ENCODE assay signal across 8 mouse cellular contexts in the genomic region with DNA sequence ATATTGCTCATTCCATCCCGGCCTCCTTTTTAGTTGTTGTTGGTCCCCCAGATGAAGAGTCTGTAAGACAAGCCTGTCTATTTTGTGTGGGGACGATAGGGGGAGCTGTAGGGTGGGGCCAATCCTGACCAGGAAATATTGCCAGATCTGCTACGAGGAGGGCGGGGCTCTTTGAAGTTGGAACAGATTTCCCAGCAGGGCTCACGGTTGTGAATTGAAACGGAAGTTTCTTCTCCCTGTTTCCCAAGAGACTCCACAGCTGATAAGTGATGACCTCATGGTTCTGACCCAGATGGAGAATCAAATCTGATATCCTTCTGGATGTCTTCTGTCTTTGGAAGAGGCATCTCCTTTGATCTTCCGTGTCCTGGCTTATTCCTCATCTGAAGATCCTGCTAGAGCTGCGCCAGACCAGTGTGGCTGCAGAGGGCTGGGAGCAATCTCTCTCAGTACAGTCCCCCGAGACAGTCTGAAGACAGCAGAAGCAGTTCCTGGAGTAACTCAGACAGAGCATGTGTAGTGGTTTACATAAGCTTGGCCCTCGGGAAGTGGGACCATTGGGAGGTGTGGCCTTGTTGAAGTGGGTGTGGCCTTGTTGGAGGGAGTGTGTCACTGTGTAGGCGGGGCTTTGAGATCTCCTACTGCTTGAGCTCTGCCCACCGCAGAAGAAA.
DNase-seq lines count a peak whose midpoint lies in the region; ATAC-seq and TF ChIP-seq lines count a peak whose summit lies in the region.

No protein-coding gene starts in this region.

- peak overlapping the region; percentile 26 for H3K4me3 ChIP-seq in ES-Bruce4 (ENCODE audit: low read depth, low read length)
- H3K4me3 ChIP-seq in embryonic facial prominence, embryonic 13.5 days = peak overlapping the region; percentile 23
- H3K4me3 ChIP-seq in heart, embryonic 10.5 days = peak overlapping the region; percentile 43
- peak overlapping the region; percentile 25; the same call in 1 of the 2 replicates for H3K4me3 ChIP-seq in liver, embryonic 13.5 days (replicated peaks)
- H3K4me3 ChIP-seq in neural tube, embryonic 11.5 days (ENCODE audit: low read depth, low read length) = no peak overlapping the region

- H3K36me3 ChIP-seq in ES-Bruce4 (ENCODE audit: control insufficient read depth, insufficient read depth, low read length, poor library complexity, severe bottlenecking) = no peaks in the 10 kb centered on the region
- no peaks in the 10 kb centered on the region for H3K36me3 ChIP-seq in embryonic facial prominence, embryonic 13.5 days
- no peaks in the 10 kb centered on the region for H3K36me3 ChIP-seq in heart, embryonic 10.5 days
- H3K36me3 ChIP-seq in liver, embryonic 13.5 days = no peaks in the 10 kb centered on the region
- H3K36me3 ChIP-seq in neural tube, embryonic 11.5 days (ENCODE audit: control insufficient read depth, insufficient read depth, low read length) = no peaks in the 10 kb centered on the region

- H3K4me2 ChIP-seq in embryonic facial prominence, embryonic 13.5 days = peak overlapping the region; percentile 47
- H3K4me2 ChIP-seq in liver, embryonic 13.5 days = peak overlapping the region; percentile 41
- peak overlapping the region; percentile 25 for H3K4me2 ChIP-seq in neural tube, embryonic 11.5 days (ENCODE audit: low read depth)

- H3K9ac ChIP-seq in ES-Bruce4 (ENCODE audit: low read depth, poor library complexity, severe bottlenecking) = no peak overlapping the region
- H3K9ac ChIP-seq in embryonic facial prominence, embryonic 13.5 days = no peak overlapping the region
- no peak overlapping the region for H3K9ac ChIP-seq in liver, embryonic 13.5 days
- H3K9ac ChIP-seq in neural tube, embryonic 11.5 days (ENCODE audit: low read length) = no peak overlapping the region

- H3K27ac ChIP-seq in ES-Bruce4 (ENCODE audit: insufficient read depth, low read length) = no peak overlapping the region
- H3K27ac ChIP-seq in embryonic facial prominence, embryonic 13.5 days = peak overlapping the region; percentile 39; the same call in 1 of the 2 replicates
- H3K27ac ChIP-seq in heart, embryonic 10.5 days = 0 out of 2 replicates have a peak overlapping the region, but pooled peaks have one; percentile 23
- no peak overlapping the region for H3K27ac ChIP-seq in liver, embryonic 13.5 days
- no peak overlapping the region for H3K27ac ChIP-seq in neural tube, embryonic 11.5 days (ENCODE audit: low read depth, low read length)

- H3K27me3 ChIP-seq in ES-Bruce4 (ENCODE audit: control insufficient read depth, insufficient read depth, low read length, poor library complexity, severe bottlenecking) = no peaks in the 10 kb centered on the region
- H3K27me3 ChIP-seq in embryonic facial prominence, embryonic 13.5 days = no peaks in the 10 kb centered on the region
- H3K27me3 ChIP-seq in heart, embryonic 10.5 days (ENCODE audit: insufficient read depth, poor library complexity, severe bottlenecking) = no peaks in the 10 kb centered on the region
- no peaks in the 10 kb centered on the region for H3K27me3 ChIP-seq in liver, embryonic 13.5 days
- H3K27me3 ChIP-seq in neural tube, embryonic 11.5 days (ENCODE audit: control insufficient read depth, insufficient read depth, low read length) = no peaks in the 10 kb centered on the region

- TF ChIP-seq EP300 in ES-Bruce4 (IDR thresholded peaks at IDR 0.05; ENCODE audit: insufficient read depth, low read depth, low read length) = no peak

- H3K4me1 ChIP-seq in ES-Bruce4 (ENCODE audit: control insufficient read depth, insufficient read depth, low read length) = no peaks in the 10 kb centered on the region
- H3K4me1 ChIP-seq in embryonic facial prominence, embryonic 13.5 days = peaks cover 5% of the 10 kb centered on the region; the same call in 1 of the 2 replicates
- H3K4me1 ChIP-seq in heart, embryonic 10.5 days = peaks cover 18% of the 10 kb centered on the region
- 0 out of 2 replicates have a peak, but pooled peaks cover 4% of the 10 kb centered on the region for H3K4me1 ChIP-seq in liver, embryonic 13.5 days (replicated peaks)
- H3K4me1 ChIP-seq in neural tube, embryonic 11.5 days (ENCODE audit: control insufficient read depth, insufficient read depth, low read length) = no peaks in the 10 kb centered on the region

- DNase-seq in adrenal gland, postnatal 36 days = peak; percentile 82 to 88
- peak; percentile 89 for DNase-seq in heart, embryonic 10.5 days (ENCODE audit: low spot score)
- DNase-seq in kidney, adult 8-10 months = peak; percentile 64 to 72
- DNase-seq in liver, embryonic 13.5 days = peak; percentile 16
- peak; percentile 65 for DNase-seq in neural tube, embryonic 11.5 days (ENCODE audit: low spot score)
- DNase-seq in right cerebral cortex, postnatal 14 days = no peak

- no peaks in the 10 kb centered on the region for H3K9me3 ChIP-seq in ES-Bruce4 (replicated peaks; ENCODE audit: control insufficient read depth, insufficient read depth, low read length, poor library complexity, severe bottlenecking)
- no peaks in the 10 kb centered on the region for H3K9me3 ChIP-seq in embryonic facial prominence, embryonic 13.5 days
- peaks cover 2% of the 10 kb centered on the region; the same call in 1 of the 2 replicates for H3K9me3 ChIP-seq in heart, embryonic 10.5 days
- H3K9me3 ChIP-seq in liver, embryonic 13.5 days (replicated peaks) = no peaks in the 10 kb centered on the region
- no peaks in the 10 kb centered on the region for H3K9me3 ChIP-seq in neural tube, embryonic 11.5 days (ENCODE audit: control insufficient read depth, low read length)

- ATAC-seq in embryonic facial prominence, embryonic 13.5 days (ENCODE audit: insufficient number of reproducible peaks, insufficient read depth, low FRiP score, low TSS enrichment, low read depth) = 0 out of 2 replicates have a peak, but pooled peaks have one; percentile 52
- ATAC-seq in liver, embryonic 13.5 days (ENCODE audit: low read depth) = peak; percentile 81
- ATAC-seq in neural tube, embryonic 11.5 days (ENCODE audit: insufficient read depth, low FRiP score, low TSS enrichment) = peak; percentile 67; the same call in 1 of the 2 replicates

- peak; percentile 51 for TF ChIP-seq CTCF in ES-Bruce4 (IDR thresholded peaks at IDR 0.05; ENCODE audit: low read depth, low read length)

- WGBS in embryonic facial prominence, embryonic 13.5 days = 12% methylated on average over 12 of the region's 12 CpGs
- 14% methylated on average over 12 of the region's 12 CpGs for WGBS in heart, embryonic 10.5 days
- 16% methylated on average over 12 of the region's 12 CpGs for WGBS in liver, embryonic 13.5 days (ENCODE audit: insufficient replicate concordance)
- 14% methylated on average over 12 of the region's 12 CpGs for WGBS in neural tube, embryonic 11.5 days

- TF ChIP-seq POLR2A in ES-Bruce4 (IDR thresholded peaks at IDR 0.05; ENCODE audit: insufficient read depth, low read length) = no peak

Comparison
In these comparisons a context has a peak if more than half of its experiments do, and no peak if none do; other contexts are left out.
1. H3K27ac ChIP-seq: peak in embryonic facial prominence, embryonic 13.5 days (single experiment) and heart, embryonic 10.5 days (single experiment); none in ES-Bruce4 (single experiment), liver, embryonic 13.5 days (single experiment) and neural tube, embryonic 11.5 days (single experiment).
2. Peak in every context shown above with its lines, with median percentiles within 50 percentile points of each other: ATAC-seq and H3K4me2 ChIP-seq.